Mouse (Mus musculus) subcutaneous adipose tissue, adult 2 months (tissue): ENCODE measurements around the gene Tfcp2l1. TPM values are rescaled to one million over a fixed set of nuclear protein-coding genes. Genes with fewer than 3 reads are reported as not detected.

Source experiments
- polyA plus RNA-seq: library from polyadenylated mRNA; depleted of rRNA; stranded (reverse); fragments of >200 nt; gene quantifications from 2 replicates; pipeline ENCODE4 v1.2.3, GENCODE M21; 2012; ENCODE audit warnings: low replicate concordance; rRNA removed

Gene Tfcp2l1
- 0.27 and 14.9 TPM in 2 replicates for polyA plus RNA-seq

DNA sequence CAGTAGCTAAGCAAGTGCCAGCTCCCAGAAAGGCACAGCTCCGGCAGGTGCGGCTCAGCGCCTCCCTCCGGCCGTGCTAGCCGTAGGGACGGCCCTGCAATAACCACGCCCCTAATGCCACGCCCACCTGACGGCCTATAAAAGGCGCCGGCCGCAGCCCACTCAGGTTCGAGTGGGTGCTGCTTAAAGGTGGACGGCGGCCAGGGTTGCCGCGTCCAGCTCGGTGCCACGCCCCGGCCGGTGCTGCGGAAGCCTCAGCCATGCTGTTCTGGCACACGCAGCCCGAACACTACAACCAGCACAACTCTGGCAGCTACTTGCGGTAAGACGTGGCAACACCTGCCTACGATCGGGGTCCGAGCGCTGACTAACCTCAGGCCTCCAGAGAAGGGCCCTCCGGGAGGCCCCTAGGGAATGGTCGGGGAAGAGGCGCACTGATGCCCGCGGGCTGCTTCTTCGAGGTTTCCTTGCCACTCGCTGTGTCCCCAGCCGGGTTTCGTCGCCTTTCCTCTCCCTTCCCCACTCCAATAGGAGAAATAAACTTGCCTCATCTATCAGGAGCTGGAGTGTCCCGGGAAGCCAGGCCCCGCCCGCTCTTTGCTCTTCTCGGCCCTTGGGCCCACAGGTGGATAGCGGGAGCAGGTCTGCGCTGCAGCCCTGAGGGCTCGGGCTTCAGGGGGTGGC, at the start of gene Tfcp2l1:
Gene Tfcp2l1, plus strand, starts transcription at position 165 of the 684 bp plus-strand sequence.

Other genes with a start within 250 kb of the Tfcp2l1 start
- gene Clasp1, start 238.9 kb upstream of the Tfcp2l1 start, polyA plus RNA-seq, result 16.2 and 28.2 TPM in 2 replicates